Mouse (Mus musculus): ENCODE measurements around the gene Olfr391-ps. TPM values are rescaled to one million over a fixed set of nuclear protein-coding genes. Genes with fewer than 3 reads are reported as not detected.

Olfr391-ps gene
- total RNA-seq (2018; cell fraction: chromatin; rRNA removed) = not detected
- not detected for total RNA-seq (2018; cell fraction: cytosol; rRNA removed)
- not detected for total RNA-seq (2018; cell fraction: nucleus; rRNA removed)
- polyA plus RNA-seq (2018) = not detected in 3 replicates

DNA sequence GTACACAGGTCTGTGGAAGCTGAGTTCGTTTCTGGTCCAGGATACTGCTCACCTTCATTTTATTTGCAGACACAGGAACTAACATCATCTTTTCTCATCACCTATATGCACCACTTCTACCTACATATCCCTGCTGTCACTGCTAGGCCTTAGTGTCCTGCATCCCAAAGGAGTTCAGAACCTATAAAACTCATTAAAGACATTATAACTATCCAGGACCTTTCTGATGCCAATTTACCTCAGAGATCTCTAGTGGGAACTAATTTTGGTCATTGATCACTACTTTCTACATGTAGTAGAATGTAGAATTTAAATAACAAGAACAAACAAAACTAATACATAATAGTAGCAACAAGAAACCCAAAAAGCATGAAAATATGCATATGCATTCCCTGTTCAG is at the start of gene Olfr391-ps:
Olfr391-ps (minus strand) TSS at position 101 of the 400 bp plus-strand sequence.
- Histone ChIP-seq H3K79me2 (ENCODE audit: inconsistent target) (no peaks in the 10 kb centered on the region), H3K4me3 (ENCODE audit: inconsistent target) (no peak within 1 kb of the TSS), H3K27ac (no peak within 1 kb of the TSS), H3K36me3 (ENCODE audit: inconsistent target) (no peaks in the 10 kb centered on the region)
- 0% methylated on average over 1 of the region's 1 CpGs for WGBS (ENCODE audit: missing documents)

- H3K4me3 ChIP-seq (ENCODE audit: inconsistent target) = no peak within 1 kb of the TSS
- H3K36me3 ChIP-seq (ENCODE audit: inconsistent target) = no peaks in the 10 kb centered on the region
- H3K79me2 ChIP-seq (ENCODE audit: inconsistent target) = no peaks in the 10 kb centered on the region
- H3K27ac ChIP-seq = no peak within 1 kb of the TSS
Observed at GRCm38 (mm10) chr11:73851354-73851753, 48.5 kb upstream of the Olfr391-ps start, which contains the start of gene Olfr393. Gene Olfr393, minus strand, starts transcription at chr11:73851454.

DNA sequence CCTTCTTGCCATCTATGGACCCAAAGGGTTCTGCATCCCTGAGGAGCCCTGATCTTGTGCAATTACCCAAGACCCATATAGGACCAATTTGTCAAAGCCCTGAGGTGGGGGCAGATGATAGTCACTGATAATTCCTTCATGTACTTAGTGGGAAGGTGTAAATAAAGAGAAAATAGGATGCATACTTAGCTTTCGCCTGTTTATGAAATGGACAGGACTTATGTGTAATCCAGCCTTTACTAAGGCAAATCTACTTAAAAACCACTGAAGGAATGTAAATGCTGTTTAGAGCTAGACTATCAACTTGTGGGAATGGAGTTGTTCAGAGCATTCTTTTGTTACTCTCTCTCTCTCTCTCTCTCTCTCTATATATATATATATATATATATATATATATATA is 14.1 kb upstream of the Olfr391-ps start, which contains the start of gene Olfr392:
Olfr392 (minus strand) TSS at position 101 of the 400 bp plus-strand sequence.
- 100% methylated on average over 1 of the region's 1 CpGs for WGBS (ENCODE audit: missing documents)
- H3K79me2 ChIP-seq (ENCODE audit: inconsistent target) = no peaks in the 10 kb centered on the region

DNA sequence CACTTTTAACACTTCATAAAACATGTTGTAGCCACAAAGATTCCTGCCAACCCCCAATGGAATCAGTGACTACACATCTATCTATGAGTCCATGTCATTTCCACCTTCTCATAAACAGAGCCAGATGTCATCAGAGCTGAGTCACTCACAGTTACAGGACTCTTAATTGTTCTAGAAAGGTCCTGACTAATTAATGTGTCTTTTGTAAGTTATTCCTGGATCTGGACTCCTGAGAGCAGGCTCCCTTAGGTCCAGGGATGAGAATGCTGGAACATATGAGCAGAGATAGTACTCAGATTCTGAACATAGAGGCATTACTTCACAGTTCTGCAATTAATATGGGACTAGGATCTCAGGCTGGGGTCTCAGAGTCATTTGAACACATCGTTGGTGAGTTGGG is 20.2 kb downstream of the Olfr391-ps start, which contains the start of gene Olfr390:
Olfr390 (plus strand) TSS at position 301 of the 400 bp plus-strand sequence.
- H3K79me2 ChIP-seq (ENCODE audit: inconsistent target) = no peaks in the 10 kb centered on the region
- H3K36me3 ChIP-seq (ENCODE audit: inconsistent target) = no peaks in the 10 kb centered on the region
- H3K4me3 ChIP-seq (ENCODE audit: inconsistent target) = no peak within 1 kb of the TSS
- 53% methylated on average over 1 of the region's 1 CpGs for WGBS (ENCODE audit: missing documents)
- no peak within 1 kb of the TSS for H3K27ac ChIP-seq

More for the DNA sequence above, 14.1 kb upstream of the Olfr391-ps start, which contains the start of gene Olfr392:
- H3K4me3 ChIP-seq (ENCODE audit: inconsistent target) = no peak within 1 kb of the TSS
- no peaks in the 10 kb centered on the region for H3K36me3 ChIP-seq (ENCODE audit: inconsistent target)
- no peak within 1 kb of the TSS for H3K27ac ChIP-seq

GRCm38 (mm10) chr11:73780613-73781012 is 22.2 kb downstream of the Olfr391-ps start, which contains the start of gene Olfr389:
Gene Olfr389, minus strand, starts transcription at chr11:73780713.
- 77% methylated on average over 1 of the region's 1 CpGs for WGBS (ENCODE audit: missing documents)

GRCm38 (mm10) chr11:73759115-73759514 is 43.7 kb downstream of the Olfr391-ps start:
- Histone ChIP-seq H3K36me3 (ENCODE audit: inconsistent target) (no peaks in the 10 kb centered on the region), H3K79me2 (ENCODE audit: inconsistent target) (no peaks in the 10 kb centered on the region), H3K27ac (no peak overlapping the region), H3K4me3 (ENCODE audit: inconsistent target) (no peak overlapping the region)

More at GRCm38 (mm10) chr11:73780613-73781012, 22.2 kb downstream of the Olfr391-ps start, which contains the start of gene Olfr389:
- H3K27ac ChIP-seq = no peak within 1 kb of the TSS
- no peaks in the 10 kb centered on the region for H3K79me2 ChIP-seq (ENCODE audit: inconsistent target)
- no peaks in the 10 kb centered on the region for H3K36me3 ChIP-seq (ENCODE audit: inconsistent target)
- no peak within 1 kb of the TSS for H3K4me3 ChIP-seq (ENCODE audit: inconsistent target)

Other genes with a start within 250 kb of the Olfr391-ps start
- not detected in 3 replicates for gene Olfr385, start 210.0 kb downstream of the Olfr391-ps start, polyA plus RNA-seq (2018)
- gene Olfr384, start 204.5 kb downstream of the Olfr391-ps start, polyA plus RNA-seq (2018) = not detected in 3 replicates
- not detected in 3 replicates for gene Zfp735, start 114.3 kb downstream of the Olfr391-ps start, polyA plus RNA-seq (2018)
- not detected in 3 replicates for gene Olfr389, start 22.3 kb downstream of the Olfr391-ps start, polyA plus RNA-seq (2018)
- gene Olfr390, start 20.1 kb downstream of the Olfr391-ps start, polyA plus RNA-seq (2018) = not detected in 3 replicates
- not detected in 3 replicates for gene Olfr392, start 14.0 kb upstream of the Olfr391-ps start, polyA plus RNA-seq (2018)
- not detected in 3 replicates for gene Olfr393, start 48.4 kb upstream of the Olfr391-ps start, polyA plus RNA-seq (2018)
- not detected in 3 replicates for gene Olfr394, start 87.7 kb upstream of the Olfr391-ps start, polyA plus RNA-seq (2018)
- not detected in 3 replicates for gene Olfr395, start 106.2 kb upstream of the Olfr391-ps start, polyA plus RNA-seq (2018)
- gene Olfr23, start 133.6 kb upstream of the Olfr391-ps start, polyA plus RNA-seq (2018) = not detected in 3 replicates
- gene Olfr397, start 157.8 kb upstream of the Olfr391-ps start, polyA plus RNA-seq (2018) = not detected in 3 replicates
- gene Olfr398, start 187.4 kb upstream of the Olfr391-ps start, polyA plus RNA-seq (2018) = not detected in 3 replicates

Data from macrophage (primary cell).